Mouse (Mus musculus): ENCODE results near the gene Rasal1. TPM values are rescaled to one million over a fixed set of nuclear protein-coding genes. Genes with fewer than 3 reads are reported as not detected.

Rasal1 gene
- polyA plus RNA-seq, 1 experiment from 2014 or later, result not detected

- ATAC-seq (ENCODE audit: low FRiP score) (no peak), DNase-seq (ENCODE audit: low spot score, missing footprints) (no peak)
- Histone ChIP-seq H3K9ac (ENCODE audit: low read length) (no peak overlapping the region), H3K9me3 (ENCODE audit: control insufficient read depth, low read length) (peaks cover 2% of the 10 kb centered on the region; the same call in 1 of the 2 replicates), H3K27me3 (ENCODE audit: control insufficient read depth, insufficient read depth, low read length) (no peaks in the 10 kb centered on the region), H3K4me1 (ENCODE audit: control insufficient read depth, insufficient read depth, low read length) (no peaks in the 10 kb centered on the region), H3K36me3 (ENCODE audit: control insufficient read depth, insufficient read depth, low read length) (peaks cover 20% of the 10 kb centered on the region), H3K4me3 (ENCODE audit: low read depth, low read length) (no peak overlapping the region), H3K4me2 (no peak overlapping the region), H3K27ac (ENCODE audit: low read depth, low read length) (no peak overlapping the region)
- 85% methylated on average over 15 of the region's 15 CpGs for WGBS
Observed at GRCm38 (mm10) chr5:120627515-120628300, 20.9 kb upstream of the Rasal1 start.

DNA sequence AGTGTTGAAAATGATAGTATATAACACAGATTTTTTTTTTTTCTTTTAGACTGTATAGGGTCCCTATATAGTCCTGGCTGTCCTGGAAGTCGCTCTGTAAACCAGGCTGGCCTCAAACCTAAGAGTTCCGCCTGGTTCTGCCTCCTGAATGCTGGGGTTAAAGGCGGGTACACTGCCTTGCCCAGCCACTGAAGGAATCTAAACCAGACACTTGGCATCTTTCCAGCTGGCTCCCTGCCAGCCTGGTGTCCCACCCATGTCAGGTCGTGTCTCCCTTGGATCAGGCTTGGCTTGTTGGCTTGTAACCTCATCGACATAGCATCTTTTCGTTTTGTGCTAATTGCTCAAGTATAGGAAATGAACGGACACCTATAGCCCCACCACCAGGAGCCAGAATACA is 20.0 kb upstream of the Rasal1 start:
- Histone ChIP-seq H3K36me3 (ENCODE audit: control insufficient read depth, insufficient read depth, low read length) (peaks cover 17% of the 10 kb centered on the region), H3K9ac (ENCODE audit: low read length) (no peak overlapping the region), H3K9me3 (ENCODE audit: control insufficient read depth, low read length) (peaks cover 2% of the 10 kb centered on the region; the same call in 1 of the 2 replicates), H3K27ac (ENCODE audit: low read depth, low read length) (no peak overlapping the region), H3K27me3 (ENCODE audit: control insufficient read depth, insufficient read depth, low read length) (no peaks in the 10 kb centered on the region), H3K4me2 (no peak overlapping the region), H3K4me3 (ENCODE audit: low read depth, low read length) (no peak overlapping the region), H3K4me1 (ENCODE audit: control insufficient read depth, insufficient read depth, low read length) (no peaks in the 10 kb centered on the region)
- ATAC-seq (ENCODE audit: low FRiP score), result no peak
- 84% methylated on average over 7 of the region's 7 CpGs for WGBS
- no peak for DNase-seq (ENCODE audit: low spot score, missing footprints)

DNA sequence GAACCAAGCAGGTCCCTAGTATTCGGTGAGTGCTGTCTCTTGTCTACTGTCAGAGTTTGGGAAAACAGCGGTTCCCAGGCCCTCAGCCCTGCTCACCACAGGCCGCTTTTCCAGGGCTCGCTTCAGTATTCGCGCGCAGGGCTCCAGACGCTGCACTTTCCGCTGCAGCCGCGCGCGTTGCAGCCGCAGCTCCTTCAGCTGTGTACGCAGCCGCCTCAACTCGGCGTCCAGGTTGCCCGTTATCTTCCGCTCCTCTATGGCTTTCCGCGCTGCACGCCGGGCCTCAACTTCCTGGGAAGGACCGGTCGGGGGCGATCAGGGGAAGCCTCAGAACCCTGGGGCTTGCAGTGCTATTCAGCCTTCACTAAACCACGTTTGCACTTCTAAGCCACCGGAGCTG is 17.5 kb upstream of the Rasal1 start:
- peak overlapping the region; percentile 31; the same call in 1 of the 2 replicates for H3K4me2 ChIP-seq
- 0 out of 2 replicates have a peak overlapping the region, but pooled peaks have one; percentile 34 for H3K9ac ChIP-seq (ENCODE audit: low read length)
- peaks cover 5% of the 10 kb centered on the region; the same call in 1 of the 2 replicates for H3K36me3 ChIP-seq (ENCODE audit: control insufficient read depth, insufficient read depth, low read length)
- WGBS, result 9% methylated on average over 29 of the region's 29 CpGs
- H3K4me1 ChIP-seq (ENCODE audit: control insufficient read depth, insufficient read depth, low read length), result no peaks in the 10 kb centered on the region; the same call in 1 of the 2 replicates
- no peak for DNase-seq (ENCODE audit: low spot score, missing footprints)
- H3K9me3 ChIP-seq (ENCODE audit: control insufficient read depth, low read length), result peaks cover 2% of the 10 kb centered on the region; the same call in 1 of the 2 replicates
- H3K4me3 ChIP-seq (ENCODE audit: low read depth, low read length), result no peak overlapping the region
- ATAC-seq (ENCODE audit: low FRiP score), result no peak
- H3K27ac ChIP-seq (ENCODE audit: low read depth, low read length), result no peak overlapping the region
- no peaks in the 10 kb centered on the region for H3K27me3 ChIP-seq (ENCODE audit: control insufficient read depth, insufficient read depth, low read length)

DNA sequence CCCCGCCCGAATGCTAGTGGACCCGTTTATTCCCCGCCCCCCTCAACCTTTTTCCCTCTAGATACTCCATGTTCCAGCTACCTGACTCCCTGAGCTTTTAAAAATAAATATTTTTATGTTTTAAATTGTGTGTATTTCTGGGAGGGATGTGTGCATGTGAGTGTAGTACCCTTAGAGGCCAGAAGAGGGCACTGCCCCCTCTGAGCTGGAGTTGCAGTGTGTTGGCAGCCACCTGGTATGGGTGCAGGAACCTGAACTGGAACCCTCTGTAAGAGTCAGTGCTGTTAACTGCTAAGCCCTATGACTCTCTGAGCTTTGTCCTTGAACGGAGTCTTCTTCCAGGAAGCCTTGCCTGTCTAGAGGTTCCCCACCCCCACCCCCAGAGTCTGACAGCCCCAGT is 16.7 kb upstream of the Rasal1 start:
- no peak for ATAC-seq (ENCODE audit: low FRiP score)
- H3K4me3 ChIP-seq (ENCODE audit: low read depth, low read length), result no peak overlapping the region
- H3K4me1 ChIP-seq (ENCODE audit: control insufficient read depth, insufficient read depth, low read length), result no peaks in the 10 kb centered on the region; the same call in 1 of the 2 replicates
- H3K27ac ChIP-seq (ENCODE audit: low read depth, low read length), result no peak overlapping the region
- no peak overlapping the region for H3K9ac ChIP-seq (ENCODE audit: low read length)
- H3K36me3 ChIP-seq (ENCODE audit: control insufficient read depth, insufficient read depth, low read length), result peaks cover 5% of the 10 kb centered on the region; the same call in 1 of the 2 replicates
- 90% methylated on average over 5 of the region's 5 CpGs for WGBS
- no peak overlapping the region for H3K4me2 ChIP-seq
- peaks cover 2% of the 10 kb centered on the region; the same call in 1 of the 2 replicates for H3K9me3 ChIP-seq (ENCODE audit: control insufficient read depth, low read length)
- DNase-seq (ENCODE audit: low spot score, missing footprints), result no peak
- H3K27me3 ChIP-seq (ENCODE audit: control insufficient read depth, insufficient read depth, low read length), result no peaks in the 10 kb centered on the region

DNA sequence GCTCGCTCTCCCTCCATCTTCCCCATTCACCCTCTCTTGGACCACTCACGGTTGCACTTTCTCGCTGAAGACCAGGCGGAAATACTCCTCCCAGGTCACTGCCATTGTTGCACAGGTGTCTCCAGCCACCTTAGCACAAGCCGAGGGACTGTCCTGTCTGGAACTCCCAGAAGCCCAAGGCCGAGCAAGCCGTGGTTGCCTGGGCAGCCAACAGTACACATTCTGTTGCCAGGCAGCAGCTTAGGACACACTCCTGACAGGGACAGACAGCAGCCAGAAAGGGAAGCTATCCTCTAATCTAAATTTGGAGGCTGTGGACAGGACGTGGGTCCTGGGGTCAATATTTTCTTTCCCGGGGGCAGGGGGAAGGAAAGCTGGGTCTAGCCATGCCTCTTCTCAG is 14.5 kb upstream of the Rasal1 start, which contains the start of gene Cfap73:
Cfap73 (minus strand) TSS at position 105 of the 400 bp plus-strand sequence.
- Histone ChIP-seq H3K36me3 (ENCODE audit: control insufficient read depth, insufficient read depth, low read length) (no peaks in the 10 kb centered on the region), H3K27ac (ENCODE audit: low read depth, low read length) (no peak within 1 kb of the TSS), H3K4me2 (no peak within 1 kb of the TSS), H3K4me1 (ENCODE audit: control insufficient read depth, insufficient read depth, low read length) (no peaks in the 10 kb centered on the region; the same call in 1 of the 2 replicates), H3K9me3 (ENCODE audit: control insufficient read depth, low read length) (peaks cover 2% of the 10 kb centered on the region; the same call in 1 of the 2 replicates), H3K4me3 (ENCODE audit: low read depth, low read length) (no peak within 1 kb of the TSS), H3K27me3 (ENCODE audit: control insufficient read depth, insufficient read depth, low read length) (no peaks in the 10 kb centered on the region), H3K9ac (ENCODE audit: low read length) (no peak within 1 kb of the TSS)
- DNase-seq (ENCODE audit: low spot score, missing footprints), result no peak
- 61% methylated on average over 9 of the region's 9 CpGs for WGBS
- no peak for ATAC-seq (ENCODE audit: low FRiP score)

GRCm38 (mm10) chr5:120634860-120635259 is 13.8 kb upstream of the Rasal1 start:
- Histone ChIP-seq H3K27me3 (ENCODE audit: control insufficient read depth, insufficient read depth, low read length) (no peaks in the 10 kb centered on the region), H3K4me1 (ENCODE audit: control insufficient read depth, insufficient read depth, low read length) (no peaks in the 10 kb centered on the region; the same call in 1 of the 2 replicates), H3K9ac (ENCODE audit: low read length) (no peak overlapping the region), H3K4me3 (ENCODE audit: low read depth, low read length) (no peak overlapping the region), H3K36me3 (ENCODE audit: control insufficient read depth, insufficient read depth, low read length) (no peaks in the 10 kb centered on the region), H3K4me2 (no peak overlapping the region), H3K27ac (ENCODE audit: low read depth, low read length) (no peak overlapping the region), H3K9me3 (ENCODE audit: control insufficient read depth, low read length) (peaks cover 2% of the 10 kb centered on the region; the same call in 1 of the 2 replicates)
- 66% methylated on average over 5 of the region's 5 CpGs for WGBS
- DNase-seq (ENCODE audit: low spot score, missing footprints), result no peak
- no peak for ATAC-seq (ENCODE audit: low FRiP score)

- Histone ChIP-seq H3K4me3 (ENCODE audit: low read depth, low read length) (no peak overlapping the region), H3K9me3 (ENCODE audit: control insufficient read depth, low read length) (peaks cover 2% of the 10 kb centered on the region; the same call in 1 of the 2 replicates), H3K27ac (ENCODE audit: low read depth, low read length) (no peak overlapping the region), H3K4me1 (ENCODE audit: control insufficient read depth, insufficient read depth, low read length) (no peaks in the 10 kb centered on the region; the same call in 1 of the 2 replicates), H3K36me3 (ENCODE audit: control insufficient read depth, insufficient read depth, low read length) (no peaks in the 10 kb centered on the region), H3K9ac (ENCODE audit: low read length) (no peak overlapping the region), H3K4me2 (no peak overlapping the region), H3K27me3 (ENCODE audit: control insufficient read depth, insufficient read depth, low read length) (no peaks in the 10 kb centered on the region)
- WGBS, result 85% methylated on average over 5 of the region's 5 CpGs
- ATAC-seq (ENCODE audit: low FRiP score), result no peak
- no peak for DNase-seq (ENCODE audit: low spot score, missing footprints)
Observed at GRCm38 (mm10) chr5:120635633-120636032, 13.0 kb upstream of the Rasal1 start.

GRCm38 (mm10) chr5:120640094-120640493 is 8.5 kb upstream of the Rasal1 start:
- H3K4me3 ChIP-seq (ENCODE audit: low read depth, low read length), result no peak overlapping the region
- no peaks in the 10 kb centered on the region for H3K4me1 ChIP-seq (ENCODE audit: control insufficient read depth, insufficient read depth, low read length)
- no peaks in the 10 kb centered on the region for H3K36me3 ChIP-seq (ENCODE audit: control insufficient read depth, insufficient read depth, low read length)
- WGBS, result 85% methylated on average over 7 of the region's 7 CpGs
- no peak overlapping the region for H3K27ac ChIP-seq (ENCODE audit: low read depth, low read length)
- ATAC-seq (ENCODE audit: low FRiP score), result no peak
- H3K9me3 ChIP-seq (ENCODE audit: control insufficient read depth, low read length), result no peaks in the 10 kb centered on the region
- no peak overlapping the region for H3K4me2 ChIP-seq
- DNase-seq (ENCODE audit: low spot score, missing footprints), result no peak
- no peaks in the 10 kb centered on the region for H3K27me3 ChIP-seq (ENCODE audit: control insufficient read depth, insufficient read depth, low read length)
- no peak overlapping the region for H3K9ac ChIP-seq (ENCODE audit: low read length)

Measured in midbrain, embryonic 11.5 days (tissue).